Comparison of ENCODE assay signal across 10 mouse cellular contexts in genomic region chr2:131506358-131506757, GRCm38 (mm10). TPM values are rescaled to one million over a fixed set of nuclear protein-coding genes. Genes with fewer than 3 reads are reported as not detected.
A peak's percentile ranks its signal among the peaks of the same experiment; 100 is the strongest.
DNase-seq lines count a peak whose midpoint lies in the region; ATAC-seq and TF ChIP-seq lines count a peak whose summit lies in the region.
"Had no signal": no experiment of that assay in that cellular context is flagged by ENCODE, and none has a peak within 500 bp of the region (broad histone marks: within the 10 kb centered on the region; RNA-seq: fewer than 3 reads in every experiment).

No protein-coding gene starts in this region.

- intact Hi-C loops in left cerebral cortex, postnatal 4 days (cut with DNase I) = no loop called here
- intact Hi-C loops in left cerebral cortex, postnatal 25 days (cut with DNase I) = no loop called here

- H3K36me3 ChIP-seq in embryonic facial prominence, embryonic 12.5 days = no peaks in the 10 kb centered on the region
- no peaks in the 10 kb centered on the region for H3K36me3 ChIP-seq in hindbrain, embryonic 16.5 days (ENCODE audit: control insufficient read depth, insufficient read depth, low read length)
- no peaks in the 10 kb centered on the region for H3K36me3 ChIP-seq in neural tube, embryonic 14.5 days (ENCODE audit: control insufficient read depth, insufficient read depth, low read length)
- H3K36me3 ChIP-seq in kidney, adult 2 months (ENCODE audit: control insufficient read depth, insufficient read depth, low read length) = no peaks in the 10 kb centered on the region

- H3K9me3 ChIP-seq in embryonic facial prominence, embryonic 12.5 days = no peaks in the 10 kb centered on the region
- no peaks in the 10 kb centered on the region for H3K9me3 ChIP-seq in hindbrain, embryonic 16.5 days (ENCODE audit: control insufficient read depth, low read length)
- no peaks in the 10 kb centered on the region for H3K9me3 ChIP-seq in neural tube, embryonic 14.5 days (ENCODE audit: control insufficient read depth, low read length)

- no peak overlapping the region for H3K4me3 ChIP-seq in embryonic facial prominence, embryonic 12.5 days
- H3K4me3 ChIP-seq in hindbrain, embryonic 16.5 days (ENCODE audit: low read length) = no peak overlapping the region
- no peak overlapping the region for H3K4me3 ChIP-seq in neural tube, embryonic 14.5 days (ENCODE audit: low read depth, low read length)
- no peak overlapping the region for H3K4me3 ChIP-seq in kidney, adult 2 months (ENCODE audit: insufficient read depth, low read depth, low read length)

- TF ChIP-seq CTCF in kidney, adult 2 months (conservative IDR thresholded peaks at IDR 0.05; ENCODE audit: insufficient read depth, insufficient read length, low read depth, low read length) = no peak

- H3K27ac ChIP-seq in embryonic facial prominence, embryonic 12.5 days = peak overlapping the region; percentile 92
- peak overlapping the region; percentile 68 for H3K27ac ChIP-seq in hindbrain, embryonic 16.5 days (ENCODE audit: low read depth, low read length)
- H3K27ac ChIP-seq in neural tube, embryonic 14.5 days (ENCODE audit: low read depth, low read length) = peak overlapping the region; percentile 44; the same call in 1 of the 2 replicates
- H3K27ac ChIP-seq in kidney, adult 2 months (ENCODE audit: insufficient read depth, low read depth, low read length) = no peak overlapping the region

- no peak overlapping the region for H3K9ac ChIP-seq in embryonic facial prominence, embryonic 12.5 days
- 0 out of 2 replicates have a peak overlapping the region, but pooled peaks have one; percentile 43 for H3K9ac ChIP-seq in hindbrain, embryonic 16.5 days (ENCODE audit: low read depth, low read length)
- no peak overlapping the region for H3K9ac ChIP-seq in neural tube, embryonic 14.5 days (replicated peaks; ENCODE audit: low read depth, low read length)

- peaks cover 66% of the 10 kb centered on the region for H3K4me1 ChIP-seq in embryonic facial prominence, embryonic 12.5 days
- H3K4me1 ChIP-seq in hindbrain, embryonic 16.5 days (ENCODE audit: control insufficient read depth, insufficient read depth, low read depth, low read length) = peaks cover 32% of the 10 kb centered on the region
- H3K4me1 ChIP-seq in neural tube, embryonic 14.5 days (ENCODE audit: control insufficient read depth, insufficient read depth, low read length) = peaks cover 17% of the 10 kb centered on the region
- no peaks in the 10 kb centered on the region for H3K4me1 ChIP-seq in kidney, adult 2 months (ENCODE audit: control insufficient read depth, insufficient read depth, low read length)

- 15% methylated on average over 3 of the region's 3 CpGs for WGBS in embryonic facial prominence, embryonic 12.5 days
- 13% methylated on average over 3 of the region's 3 CpGs for WGBS in hindbrain, embryonic 16.5 days
- 5% methylated on average over 3 of the region's 3 CpGs for WGBS in neural tube, embryonic 14.5 days
- 80% methylated on average over 3 of the region's 3 CpGs for WGBS in kidney, adult 2 months

- no peaks in the 10 kb centered on the region for H3K27me3 ChIP-seq in embryonic facial prominence, embryonic 12.5 days
- H3K27me3 ChIP-seq in hindbrain, embryonic 16.5 days (replicated peaks; ENCODE audit: control insufficient read depth, insufficient read depth, low read length) = no peaks in the 10 kb centered on the region
- H3K27me3 ChIP-seq in neural tube, embryonic 14.5 days (ENCODE audit: control insufficient read depth, insufficient read depth, low read length) = no peaks in the 10 kb centered on the region
- no peaks in the 10 kb centered on the region for H3K27me3 ChIP-seq in kidney, adult 2 months (replicated peaks; ENCODE audit: control insufficient read depth, insufficient read depth, low read length)

- peak overlapping the region; percentile 6; the same call in 1 of the 2 replicates for H3K4me2 ChIP-seq in embryonic facial prominence, embryonic 12.5 days (replicated peaks)
- no peak overlapping the region; the same call in 1 of the 2 replicates for H3K4me2 ChIP-seq in hindbrain, embryonic 16.5 days (ENCODE audit: low read length)
- no peak overlapping the region for H3K4me2 ChIP-seq in neural tube, embryonic 14.5 days (ENCODE audit: low read depth, low read length)

- peak; percentile 72 for DNase-seq in left cerebral cortex, postnatal 4 days
- DNase-seq in left cerebral cortex, postnatal 25 days (ENCODE audit: low spot score in 2 of 2) = no peak
- DNase-seq in kidney, adult 2 months = no peak
- DNase-seq in kidney, adult 9 months = no peak
- no peak for DNase-seq in thymus, postnatal 0 days (ENCODE audit: low spot score)
- DNase-seq: lung, postnatal 14 days had no signal

- TF ChIP-seq POLR2A in kidney, adult 2 months (IDR thresholded peaks at IDR 0.05; ENCODE audit: low read depth, low read length) = no peak

- ATAC-seq in embryonic facial prominence, embryonic 12.5 days (ENCODE audit: insufficient number of reproducible peaks, insufficient read depth, low FRiP score, low TSS enrichment) = peak; percentile 70
- peak; percentile 71 for ATAC-seq in hindbrain, embryonic 16.5 days
- peak; percentile 60; the same call in 1 of the 2 replicates for ATAC-seq in neural tube, embryonic 14.5 days (ENCODE audit: low read depth)

RNA-seq across cellular contexts. Expression of gene Smox, which starts 15.1 kb away (rescaled TPM):
- 10 to 100 TPM; 48.4 to 52.8 TPM for total RNA-seq in left cerebral cortex, postnatal 4 days (2021)
- 10 to 100 TPM; 67.7 to 73.5 TPM for total RNA-seq in left cerebral cortex, postnatal 25 days (2021)
- 64.8 and 71.2 TPM in 2 replicates for polyA plus RNA-seq in embryonic facial prominence, embryonic 12.5 days (2016; fragmentation: Nextera tagmentation; extraction: Ambion mirVana)
- polyA plus RNA-seq in hindbrain, embryonic 16.5 days (2015; fragmentation: Nextera tagmentation; extraction: Ambion mirVana) = 60.3 and 70.9 TPM in 2 replicates
- 28.9 and 31.9 TPM in 2 replicates for polyA plus RNA-seq in neural tube, embryonic 14.5 days (2014; fragmentation: Nextera tagmentation; extraction: Ambion mirVana)
- 12.5 and 14.9 TPM in 2 replicates for polyA plus RNA-seq in kidney, adult 2 months (2012; rRNA removed)
- polyA plus RNA-seq in thymus, postnatal 0 days (2015; fragmentation: Nextera tagmentation; extraction: Ambion mirVana) = 35.6 and 40.4 TPM in 2 replicates

RNA-seq across cellular contexts. Expression of gene Adra1d, which starts 55.7 kb away (rescaled TPM):
- 1 to 10 TPM; 2.6 to 4.5 TPM for total RNA-seq in left cerebral cortex, postnatal 4 days (2021)
- total RNA-seq in left cerebral cortex, postnatal 25 days (2021) = 10 to 100 TPM; 47.0 to 62.0 TPM
- 0.23 and 0.51 TPM in 2 replicates for polyA plus RNA-seq in embryonic facial prominence, embryonic 12.5 days (2016; fragmentation: Nextera tagmentation; extraction: Ambion mirVana)
- polyA plus RNA-seq in hindbrain, embryonic 16.5 days (2015; fragmentation: Nextera tagmentation; extraction: Ambion mirVana) = 0.29 and 0.65 TPM in 2 replicates
- 0.17 and 0.18 TPM in 2 replicates for polyA plus RNA-seq in neural tube, embryonic 14.5 days (2014; fragmentation: Nextera tagmentation; extraction: Ambion mirVana)
- 2.7 and 3.4 TPM in 2 replicates for polyA plus RNA-seq in kidney, adult 2 months (2012; rRNA removed)
- polyA plus RNA-seq in thymus, postnatal 0 days (2015; fragmentation: Nextera tagmentation; extraction: Ambion mirVana) = 0.09 and 0.25 TPM in 2 replicates
- total RNA-seq: hematopoietic stem cell, adult 5-6 weeks had no signal
